Mouse (Mus musculus): ENCODE measurements at regions not wholly inside any gene's neighbourhood (a gene's known extent, or its start where the extent isn't known, plus 50 kb on each side); places are given as distances from the start of the nearest gene placed in this dataset.

- no peak overlapping the region for H3K27ac ChIP-seq
- no peaks in the 10 kb centered on the region for H3K9me3 ChIP-seq (replicated peaks)
- H3K27me3 ChIP-seq (ENCODE audit: low read depth, poor library complexity, severe bottlenecking) = no peaks in the 10 kb centered on the region
- peaks cover 5% of the 10 kb centered on the region; the same call in 1 of the 2 replicates for H3K4me1 ChIP-seq
- WGBS = 58% methylated on average over 13 of the region's 13 CpGs
- no peak overlapping the region for H3K4me3 ChIP-seq
- H3K36me3 ChIP-seq = no peaks in the 10 kb centered on the region
- no peak for DNase-seq (ENCODE audit: low spot score)
Measured at GRCm38 (mm10) chr13:29014827-29015604, 61.5 kb upstream of the Sox4 start.

- no peak for DNase-seq (ENCODE audit: low spot score)
- Histone ChIP-seq H3K27ac (no peak overlapping the region), H3K9me3 (replicated peaks) (no peaks in the 10 kb centered on the region), H3K27me3 (ENCODE audit: low read depth, poor library complexity, severe bottlenecking) (no peaks in the 10 kb centered on the region), H3K4me1 (peaks cover 5% of the 10 kb centered on the region; the same call in 1 of the 2 replicates), H3K4me3 (no peak overlapping the region), H3K36me3 (no peaks in the 10 kb centered on the region)
- WGBS = 75% methylated on average over 15 of the region's 15 CpGs
Measured at GRCm38 (mm10) chr13:29014066-29014826, 60.7 kb upstream of the Sox4 start.

DNA sequence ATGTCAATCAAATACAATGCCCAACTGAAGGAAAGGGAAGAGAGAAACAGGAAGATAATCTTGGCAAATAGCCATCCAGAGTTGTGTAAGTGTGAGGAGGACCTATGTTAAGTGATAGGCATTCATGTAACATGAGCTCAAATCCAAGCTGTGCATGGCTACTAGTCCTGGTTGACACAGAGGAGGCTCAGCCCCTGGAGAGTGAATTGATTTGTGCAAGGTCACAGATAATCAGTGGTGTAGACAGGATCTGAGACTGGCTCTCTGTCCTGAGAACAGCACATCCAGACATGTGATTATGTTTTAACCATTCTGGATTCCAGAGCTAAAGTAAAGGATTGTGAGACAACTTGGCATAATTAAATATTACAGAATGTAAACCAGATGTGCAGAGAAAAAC lies 53.0 kb upstream of the Sox4 start:
- Histone ChIP-seq H3K27ac (no peak overlapping the region), H3K9me3 (replicated peaks) (no peaks in the 10 kb centered on the region)

More for the DNA sequence above, 53.0 kb upstream of the Sox4 start:
- no peaks in the 10 kb centered on the region for H3K36me3 ChIP-seq
- no peaks in the 10 kb centered on the region for H3K27me3 ChIP-seq (ENCODE audit: low read depth, poor library complexity, severe bottlenecking)
- peaks cover 6% of the 10 kb centered on the region for H3K4me1 ChIP-seq
- H3K4me3 ChIP-seq = no peak overlapping the region
- DNase-seq (ENCODE audit: low spot score) = no peak

All from limb, embryonic 10.5 days (tissue).